Mouse (Mus musculus): Measurements from ENCODE around the gene Xrcc6. TPM values are rescaled to one million over a fixed set of nuclear protein-coding genes. Genes with fewer than 3 reads are reported as not detected.

The Xrcc6 gene
- polyA plus RNA-seq, 1 experiment, result 23.5 TPM

- TF ChIP-seq POLR2A (IDR thresholded peaks at IDR 0.05; ENCODE audit: extremely low read depth, insufficient read depth, low read length), result no peak
- TF ChIP-seq CTCF (IDR thresholded peaks at IDR 0.05; ENCODE audit: extremely low read depth, insufficient read depth, low read length), result no peak
- Histone ChIP-seq H3K4me3 (ENCODE audit: insufficient read depth, low read length) (no peak within 1 kb of the TSS), H3K4me1 (ENCODE audit: control insufficient read depth, insufficient read depth, low read length) (no peaks in the 10 kb centered on the region), H3K27ac (ENCODE audit: insufficient read depth, low read length) (no peak within 1 kb of the TSS)
These were observed 71.1 kb downstream of the Xrcc6 start, which contains the start of gene 4930407I10Rik for GRCm38 (mm10) chr15:82058719-82059201. Gene 4930407I10Rik (plus strand): TSS chr15:82059151.

- H3K4me3 ChIP-seq (ENCODE audit: insufficient read depth, low read length), result no peak overlapping the region
- no peak for TF ChIP-seq CTCF (IDR thresholded peaks at IDR 0.05; ENCODE audit: extremely low read depth, insufficient read depth, low read length)
- TF ChIP-seq POLR2A (IDR thresholded peaks at IDR 0.05; ENCODE audit: extremely low read depth, insufficient read depth, low read length), result no peak
These were observed 76.3 kb downstream of the Xrcc6 start for GRCm38 (mm10) chr15:82063909-82064308.

GRCm38 (mm10) chr15:82065511-82065910 lies 77.9 kb downstream of the Xrcc6 start:
- no peak overlapping the region for H3K4me3 ChIP-seq (ENCODE audit: insufficient read depth, low read length)
- H3K4me1 ChIP-seq (ENCODE audit: control insufficient read depth, insufficient read depth, low read length), result no peaks in the 10 kb centered on the region
- TF ChIP-seq CTCF (IDR thresholded peaks at IDR 0.05; ENCODE audit: extremely low read depth, insufficient read depth, low read length), result peak; percentile 77
- no peak for TF ChIP-seq POLR2A (IDR thresholded peaks at IDR 0.05; ENCODE audit: extremely low read depth, insufficient read depth, low read length)
- H3K27ac ChIP-seq (ENCODE audit: insufficient read depth, low read length), result no peak overlapping the region

More at GRCm38 (mm10) chr15:82063909-82064308, 76.3 kb downstream of the Xrcc6 start:
- Histone ChIP-seq H3K4me1 (ENCODE audit: control insufficient read depth, insufficient read depth, low read length) (no peaks in the 10 kb centered on the region), H3K27ac (ENCODE audit: insufficient read depth, low read length) (no peak overlapping the region)

GRCm38 (mm10) chr15:82069898-82070297 lies 82.3 kb downstream of the Xrcc6 start, which contains the start of gene Mei1:
Gene Mei1 (plus strand): TSS chr15:82069996.
- TF ChIP-seq POLR2A (IDR thresholded peaks at IDR 0.05; ENCODE audit: extremely low read depth, insufficient read depth, low read length) (no peak), CTCF (IDR thresholded peaks at IDR 0.05; ENCODE audit: extremely low read depth, insufficient read depth, low read length) (no peak)
- peak within 1 kb of the TSS; percentile 13 for H3K4me3 ChIP-seq (ENCODE audit: insufficient read depth, low read length)
- H3K27ac ChIP-seq (ENCODE audit: insufficient read depth, low read length), result no peak within 1 kb of the TSS
- H3K4me1 ChIP-seq (ENCODE audit: control insufficient read depth, insufficient read depth, low read length), result no peaks in the 10 kb centered on the region

- TF ChIP-seq CTCF (IDR thresholded peaks at IDR 0.05; ENCODE audit: extremely low read depth, insufficient read depth, low read length) (no peak), POLR2A (IDR thresholded peaks at IDR 0.05; ENCODE audit: extremely low read depth, insufficient read depth, low read length) (no peak)
- Histone ChIP-seq H3K4me1 (ENCODE audit: control insufficient read depth, insufficient read depth, low read length) (no peaks in the 10 kb centered on the region), H3K27ac (ENCODE audit: insufficient read depth, low read length) (no peak overlapping the region), H3K4me3 (ENCODE audit: insufficient read depth, low read length) (no peak overlapping the region)
These were observed 84.3 kb downstream of the Xrcc6 start for GRCm38 (mm10) chr15:82071816-82072469.

GRCm38 (mm10) chr15:82073490-82073889 lies 85.9 kb downstream of the Xrcc6 start:
- Histone ChIP-seq H3K4me1 (ENCODE audit: control insufficient read depth, insufficient read depth, low read length) (no peaks in the 10 kb centered on the region), H3K4me3 (ENCODE audit: insufficient read depth, low read length) (no peak overlapping the region), H3K27ac (ENCODE audit: insufficient read depth, low read length) (no peak overlapping the region)
- TF ChIP-seq CTCF (IDR thresholded peaks at IDR 0.05; ENCODE audit: extremely low read depth, insufficient read depth, low read length) (no peak), POLR2A (IDR thresholded peaks at IDR 0.05; ENCODE audit: extremely low read depth, insufficient read depth, low read length) (no peak)

DNA sequence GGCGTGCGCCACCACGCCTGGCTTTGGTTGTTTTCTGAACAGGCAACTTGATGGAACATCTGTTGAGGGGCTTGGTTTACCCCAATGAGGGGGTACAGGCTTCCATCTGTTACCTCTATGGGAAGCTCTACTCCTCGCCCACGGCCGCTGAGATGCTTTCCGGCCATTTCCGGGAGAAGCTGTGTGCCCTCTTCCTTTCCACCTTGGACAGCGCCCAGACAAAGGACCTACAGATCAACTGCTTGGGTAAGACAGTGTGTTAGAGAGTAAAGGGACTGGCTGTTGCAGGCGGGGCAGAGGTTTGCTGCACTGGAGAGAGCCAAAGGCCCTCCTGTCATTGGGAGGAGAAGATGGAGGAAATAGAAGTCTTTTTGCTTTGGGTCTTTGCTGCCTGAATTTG lies 92.2 kb downstream of the Xrcc6 start:
- no peak for TF ChIP-seq CTCF (IDR thresholded peaks at IDR 0.05; ENCODE audit: extremely low read depth, insufficient read depth, low read length)
- TF ChIP-seq POLR2A (IDR thresholded peaks at IDR 0.05; ENCODE audit: extremely low read depth, insufficient read depth, low read length), result no peak
- Histone ChIP-seq H3K4me1 (ENCODE audit: control insufficient read depth, insufficient read depth, low read length) (no peaks in the 10 kb centered on the region), H3K4me3 (ENCODE audit: insufficient read depth, low read length) (no peak overlapping the region), H3K27ac (ENCODE audit: insufficient read depth, low read length) (no peak overlapping the region)

GRCm38 (mm10) chr15:82081161-82081560 lies 93.5 kb downstream of the Xrcc6 start:
- no peak for TF ChIP-seq POLR2A (IDR thresholded peaks at IDR 0.05; ENCODE audit: extremely low read depth, insufficient read depth, low read length)
- TF ChIP-seq CTCF (IDR thresholded peaks at IDR 0.05; ENCODE audit: extremely low read depth, insufficient read depth, low read length), result peak; percentile 74
- Histone ChIP-seq H3K4me3 (ENCODE audit: insufficient read depth, low read length) (no peak overlapping the region), H3K27ac (ENCODE audit: insufficient read depth, low read length) (no peak overlapping the region), H3K4me1 (ENCODE audit: control insufficient read depth, insufficient read depth, low read length) (no peaks in the 10 kb centered on the region)

DNA sequence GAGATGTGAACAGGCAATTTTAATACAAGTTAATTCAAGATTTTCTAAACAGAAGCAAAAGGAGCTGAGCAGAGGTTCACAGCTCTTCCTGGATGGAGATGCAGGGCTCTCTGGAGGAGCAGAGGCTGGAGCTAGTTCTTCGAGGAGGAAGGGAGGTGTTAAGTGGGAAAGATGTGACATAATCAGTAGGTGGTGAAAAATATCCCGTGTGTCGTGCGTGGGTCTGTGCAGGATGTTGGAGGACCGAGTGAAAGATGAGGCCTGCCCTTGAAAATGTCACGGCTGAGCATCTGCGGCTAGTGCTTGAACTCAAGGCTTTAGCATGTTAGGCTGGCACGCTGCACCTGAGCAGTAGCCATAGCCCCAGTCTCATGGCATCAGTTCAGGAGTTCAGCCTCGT lies 98.0 kb downstream of the Xrcc6 start:
- Histone ChIP-seq H3K4me1 (ENCODE audit: control insufficient read depth, insufficient read depth, low read length) (peaks cover 3% of the 10 kb centered on the region), H3K27ac (ENCODE audit: insufficient read depth, low read length) (peak overlapping the region; percentile 75), H3K4me3 (ENCODE audit: insufficient read depth, low read length) (no peak overlapping the region)
- TF ChIP-seq POLR2A (IDR thresholded peaks at IDR 0.05; ENCODE audit: extremely low read depth, insufficient read depth, low read length) (no peak), CTCF (IDR thresholded peaks at IDR 0.05; ENCODE audit: extremely low read depth, insufficient read depth, low read length) (no peak)

DNA sequence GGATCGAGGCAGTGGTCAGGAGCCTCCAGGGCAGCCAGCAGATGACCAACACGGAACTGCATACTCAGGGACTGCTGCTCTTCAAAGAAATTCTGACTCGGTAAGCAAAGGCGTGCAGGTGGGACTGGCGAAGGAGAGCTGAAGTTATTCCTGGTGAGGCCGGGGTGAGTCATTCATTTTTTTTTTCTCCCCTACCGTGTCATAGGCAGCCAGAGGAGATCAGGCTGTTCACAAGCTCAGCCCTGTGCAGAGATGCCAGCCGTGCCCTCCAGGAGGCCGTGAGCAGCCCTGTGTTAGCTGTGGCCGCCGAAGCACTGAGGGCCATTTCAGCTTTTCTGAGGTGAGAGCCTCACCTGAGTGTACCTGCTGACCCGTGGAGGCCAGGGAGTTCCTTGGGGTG lies 98.5 kb downstream of the Xrcc6 start:
- peaks cover 4% of the 10 kb centered on the region for H3K4me1 ChIP-seq (ENCODE audit: control insufficient read depth, insufficient read depth, low read length)
- H3K4me3 ChIP-seq (ENCODE audit: insufficient read depth, low read length), result no peak overlapping the region
- TF ChIP-seq CTCF (IDR thresholded peaks at IDR 0.05; ENCODE audit: extremely low read depth, insufficient read depth, low read length), result no peak
- peak; percentile 59; the same call in 1 of the 2 replicates for TF ChIP-seq POLR2A (IDR thresholded peaks at IDR 0.05; ENCODE audit: extremely low read depth, insufficient read depth, low read length)
- H3K27ac ChIP-seq (ENCODE audit: insufficient read depth, low read length), result peak overlapping the region; percentile 78

All from cortical plate, adult 2 months (tissue).